Mouse (Mus musculus) brain, adult 10 weeks (tissue): Measurements from ENCODE around the gene Actr1a. TPM values are rescaled to one million over a fixed set of nuclear protein-coding genes. Genes with fewer than 3 reads are reported as not detected.

Source experiments
- polyA plus RNA-seq: library from polyadenylated mRNA; stranded (reverse); fragments of 350-450 nt; fragmentation: Illumina TruSeq; extraction: RNeasy Lipid Tissue Mini Kit (QIAGEN cat#74804); gene quantifications from one replicate; pipeline ENCODE4 v1.2.3, GENCODE M21; 2015; ENCODE audit warnings: low read depth, low replicate concordance

The Actr1a gene
- polyA plus RNA-seq, result 174 TPM

GRCm38 (mm10) chr19:46395109-46396009, at the start of gene Actr1a:
TSS of gene Actr1a (minus strand) at chr19:46395748.

GRCm38 (mm10) chr19:46396686-46397435, 1.3 kb upstream of the Actr1a start, which contains the start of gene Sufu:
TSS of gene Sufu (plus strand) at chr19:46396896.

DNA sequence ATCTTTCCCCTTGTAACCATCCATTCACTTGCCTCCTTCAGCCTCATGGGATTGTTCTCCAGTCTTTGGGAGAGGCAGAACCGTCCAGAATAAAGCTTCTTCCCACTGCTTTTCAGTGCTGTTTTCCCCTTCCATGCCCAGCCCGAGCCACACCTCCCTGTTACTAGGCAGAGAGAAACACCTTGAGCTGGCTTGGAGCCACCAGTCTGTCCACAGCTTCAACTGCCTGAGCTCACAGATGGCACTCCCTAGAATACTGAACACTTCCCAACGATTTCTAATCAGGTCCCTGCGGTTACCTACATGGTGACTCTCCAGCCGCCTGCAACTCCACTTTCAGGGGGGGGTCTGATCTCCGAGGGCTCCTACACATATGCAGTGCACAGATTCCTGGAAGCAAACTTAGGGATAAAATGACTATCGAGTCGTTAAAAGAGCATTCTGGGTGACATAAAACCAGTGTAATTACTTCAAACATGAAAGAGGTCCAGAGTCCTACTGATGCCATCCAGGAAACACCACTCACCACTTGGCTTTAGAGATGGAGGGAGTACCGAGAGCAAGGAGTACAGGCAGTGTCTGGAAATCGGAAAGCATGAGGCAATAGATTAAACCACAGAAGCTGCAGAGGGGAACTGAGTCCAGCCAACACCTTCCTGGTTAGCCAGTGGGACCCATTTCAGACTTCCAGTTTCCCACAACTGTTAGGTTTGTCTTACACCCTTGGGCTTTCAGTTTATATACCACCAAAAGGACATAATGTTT, 45.2 kb downstream of the Actr1a start, which contains the start of gene 2310034G01Rik:
2310034G01Rik (minus strand) TSS at position 135 of the 765 bp plus-strand sequence.

GRCm38 (mm10) chr19:46338331-46338936, 57.1 kb downstream of the Actr1a start, which contains the start of gene Cuedc2:
TSS of gene Cuedc2 (minus strand) at chr19:46338702.

GRCm38 (mm10) chr19:46328081-46329030, 67.2 kb downstream of the Actr1a start, which contains the start of gene Fbxl15:
TSS of gene Fbxl15 (plus strand) at chr19:46328184.

Other genes with a start within 250 kb of the Actr1a start
- gene Pitx3, start 247.4 kb downstream of the Actr1a start, polyA plus RNA-seq, result not detected
- gene Gbf1, start 243.2 kb downstream of the Actr1a start, polyA plus RNA-seq, result 42.6 TPM
- gene Nfkb2, start 91.4 kb downstream of the Actr1a start, polyA plus RNA-seq, result 2.1 TPM
- gene Psd, start 68.6 kb downstream of the Actr1a start, polyA plus RNA-seq, result 474 TPM
- 28.6 TPM for gene Fbxl15, start 67.6 kb downstream of the Actr1a start, polyA plus RNA-seq
- 309 TPM for gene Cuedc2, start 57.0 kb downstream of the Actr1a start, polyA plus RNA-seq
- 17.5 TPM for gene Mfsd13a, start 54.6 kb downstream of the Actr1a start, polyA plus RNA-seq
- 1.7 TPM for gene 2310034G01Rik, start 45.4 kb downstream of the Actr1a start, polyA plus RNA-seq
- 9.1 TPM for gene Sufu, start 1.1 kb upstream of the Actr1a start, polyA plus RNA-seq
- 36.8 TPM for gene Trim8, start 106.0 kb upstream of the Actr1a start, polyA plus RNA-seq
- gene Arl3, start 177.4 kb upstream of the Actr1a start, polyA plus RNA-seq, result 279 TPM
- gene Sfxn2, start 177.6 kb upstream of the Actr1a start, polyA plus RNA-seq, result 3.7 TPM
- gene Wbp1l, start 203.3 kb upstream of the Actr1a start, polyA plus RNA-seq, result 18.6 TPM